Mouse (Mus musculus) adipocyte (in vitro differentiated cells): ENCODE data around the gene Ankrd6.

Source experiments
- DNase-seq: peaks from one replicate; pipeline ENCODE4 v3.0.0-alpha.2; 2016; ENCODE audit warnings: low spot score

Ankrd6 gene

DNA sequence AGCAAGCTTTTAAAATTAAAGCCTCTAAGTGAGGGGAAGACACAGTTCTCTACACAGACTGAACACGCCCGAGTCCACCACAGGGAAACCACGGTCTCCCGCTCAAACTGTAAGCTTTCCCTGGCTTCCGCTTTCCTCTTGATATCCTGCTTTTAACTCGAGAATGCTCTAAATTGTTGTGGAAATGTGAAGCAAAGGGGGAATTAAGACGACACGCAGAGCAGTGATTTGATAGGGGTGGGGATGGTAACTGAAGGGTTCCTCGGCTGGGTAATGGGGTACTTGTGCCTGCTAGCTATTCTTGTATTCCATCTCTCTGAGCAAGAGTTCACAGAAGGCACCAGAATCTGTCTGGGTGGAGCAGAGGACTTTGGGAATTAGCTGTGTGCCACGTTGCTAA lies 1.9 kb downstream of the Ankrd6 start:
- DNase-seq, result no peak

DNA sequence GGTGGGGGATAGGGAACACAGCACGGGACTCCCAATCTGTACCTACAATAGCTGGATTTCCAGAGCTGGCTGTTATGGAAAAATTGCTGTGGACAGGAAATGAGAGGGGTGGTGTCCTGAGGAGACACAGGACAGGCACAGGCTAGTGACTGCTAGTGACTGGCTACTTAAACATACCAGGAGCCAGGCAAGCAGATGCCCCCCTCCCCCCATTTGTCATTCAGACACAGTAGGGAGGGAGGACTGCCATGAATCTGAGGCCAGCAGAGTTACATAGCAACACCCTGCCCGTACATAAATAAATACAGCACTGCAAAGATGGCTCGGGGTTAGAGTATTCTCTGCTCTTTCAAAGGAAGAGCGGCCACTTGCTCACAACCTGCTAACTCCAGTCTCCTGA lies 3.0 kb downstream of the Ankrd6 start:
- no peak for DNase-seq

DNA sequence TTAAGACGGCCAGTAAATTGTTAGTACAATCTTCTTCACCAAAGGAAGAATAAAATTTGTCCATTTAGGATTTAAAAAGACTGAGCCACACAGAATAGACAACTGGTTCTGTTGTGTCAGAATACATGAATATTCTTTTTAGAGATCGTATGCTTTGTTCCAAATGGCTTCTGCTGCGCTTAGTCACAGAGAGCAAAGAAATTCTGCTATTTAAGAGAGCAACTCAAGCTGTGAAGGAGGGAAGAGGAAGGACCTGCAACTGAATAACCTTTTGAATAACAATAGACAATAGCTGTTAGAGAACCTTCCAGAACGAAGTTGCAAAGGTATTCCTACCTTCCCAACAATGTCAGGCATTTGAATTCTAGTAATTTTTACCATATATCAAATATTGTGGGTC lies 9.7 kb downstream of the Ankrd6 start:
- DNase-seq, result no peak

DNA sequence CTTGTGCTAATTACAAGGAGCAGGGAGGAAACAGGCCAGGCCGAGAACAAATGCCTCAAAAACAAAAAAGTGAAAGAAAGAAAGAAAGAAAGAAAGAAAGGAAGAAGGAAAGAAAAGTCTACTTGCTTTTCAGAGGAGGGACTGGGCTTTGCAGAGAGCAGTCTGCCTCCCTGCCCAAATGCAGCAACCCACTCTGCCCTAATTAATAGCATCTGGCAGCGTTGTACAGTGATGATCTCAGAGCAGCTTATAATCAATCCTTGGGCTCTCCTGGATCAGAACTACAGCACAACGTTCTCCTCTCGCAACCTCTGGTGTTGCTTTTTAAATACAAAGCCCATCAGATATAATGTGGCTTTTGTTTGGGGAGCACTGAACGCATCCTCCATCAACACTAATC lies 10.7 kb downstream of the Ankrd6 start:
- DNase-seq, result no peak

DNA sequence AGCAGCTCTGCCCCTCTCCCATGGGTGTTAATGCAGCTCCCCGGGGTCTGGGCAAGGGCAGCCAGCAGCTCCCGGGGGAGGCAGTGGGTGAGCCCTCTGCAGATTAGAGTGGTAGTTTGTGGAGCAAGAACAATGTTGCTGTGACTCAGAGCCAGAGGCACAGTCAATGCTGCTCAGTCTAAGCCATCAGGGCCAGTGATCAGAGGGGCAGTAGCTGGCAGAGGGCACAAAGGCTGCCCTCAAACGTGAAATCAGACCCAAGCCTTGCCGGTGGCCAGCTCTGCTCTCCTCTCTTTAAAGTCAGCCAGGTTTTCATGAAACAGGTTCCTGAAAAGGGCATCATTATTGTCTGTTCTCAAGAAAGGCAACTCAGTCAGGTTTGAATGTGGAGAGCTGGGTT lies 11.1 kb downstream of the Ankrd6 start:
- no peak for DNase-seq

DNA sequence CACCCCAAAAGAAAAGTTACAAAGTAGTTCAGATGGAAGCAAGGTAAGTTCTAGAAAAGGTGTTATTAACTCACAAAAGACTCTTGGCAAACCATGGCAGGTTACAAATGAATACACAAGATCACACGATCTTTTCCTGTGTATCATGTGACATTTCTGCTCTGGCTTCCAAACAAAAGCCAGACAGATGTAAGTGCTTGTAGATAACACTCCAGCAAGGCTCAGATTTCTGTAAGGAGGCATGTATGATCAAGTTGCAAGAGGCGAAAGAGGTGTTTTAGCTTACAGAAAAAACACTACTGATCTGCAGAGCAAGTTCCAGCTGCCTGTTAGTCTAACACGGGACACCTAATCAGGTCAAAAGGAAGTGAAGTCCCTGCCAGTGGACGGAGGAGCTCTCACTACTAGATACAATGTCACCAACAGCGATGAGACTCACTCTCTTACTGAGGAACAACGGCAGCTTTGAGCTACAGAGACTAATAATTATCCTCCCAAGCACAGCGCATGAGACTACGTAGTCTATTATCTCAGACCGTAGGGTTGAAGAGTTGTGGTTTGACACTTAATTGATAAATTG lies 13.8 kb downstream of the Ankrd6 start:
- no peak for DNase-seq

DNA sequence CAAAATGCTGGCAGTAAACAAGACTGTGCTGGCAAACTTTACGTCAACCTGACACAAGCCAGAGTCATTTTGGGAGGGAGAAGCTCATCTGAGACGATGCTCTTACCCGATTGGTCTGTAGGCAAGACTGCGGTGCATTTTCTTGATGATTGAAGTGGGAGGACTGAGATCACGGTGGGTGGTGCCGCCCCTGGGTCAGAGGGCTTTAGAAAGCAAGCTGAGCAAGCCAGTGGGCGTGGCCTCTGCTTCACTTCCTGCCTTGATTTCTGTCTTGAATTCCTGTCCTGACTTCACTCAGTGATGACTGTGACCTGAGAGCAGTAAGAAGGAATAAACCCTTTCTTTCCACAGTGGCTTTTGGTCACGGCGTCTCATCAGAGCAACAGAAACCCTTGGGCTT lies 18.6 kb downstream of the Ankrd6 start:
- no peak for DNase-seq

DNA sequence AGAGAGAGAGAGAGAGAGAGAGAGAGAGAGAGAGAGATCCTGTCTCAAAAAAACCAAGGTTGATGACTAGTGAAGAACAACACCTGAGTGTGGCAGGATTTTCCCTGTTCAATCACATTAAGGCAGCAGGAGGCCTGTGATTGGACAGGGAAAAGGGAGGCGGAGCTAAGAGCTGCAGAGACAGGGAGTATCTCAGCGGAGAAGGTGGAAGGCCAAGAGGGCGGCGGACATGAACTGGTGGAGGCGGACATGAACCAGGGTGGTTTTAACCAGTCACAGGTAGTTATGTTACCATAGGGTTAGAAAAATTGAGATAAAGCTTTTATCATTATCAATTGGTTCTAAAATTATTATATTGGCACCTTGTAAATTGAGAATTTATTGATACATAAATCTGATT lies 20.9 kb downstream of the Ankrd6 start:
- DNase-seq, result no peak

DNA sequence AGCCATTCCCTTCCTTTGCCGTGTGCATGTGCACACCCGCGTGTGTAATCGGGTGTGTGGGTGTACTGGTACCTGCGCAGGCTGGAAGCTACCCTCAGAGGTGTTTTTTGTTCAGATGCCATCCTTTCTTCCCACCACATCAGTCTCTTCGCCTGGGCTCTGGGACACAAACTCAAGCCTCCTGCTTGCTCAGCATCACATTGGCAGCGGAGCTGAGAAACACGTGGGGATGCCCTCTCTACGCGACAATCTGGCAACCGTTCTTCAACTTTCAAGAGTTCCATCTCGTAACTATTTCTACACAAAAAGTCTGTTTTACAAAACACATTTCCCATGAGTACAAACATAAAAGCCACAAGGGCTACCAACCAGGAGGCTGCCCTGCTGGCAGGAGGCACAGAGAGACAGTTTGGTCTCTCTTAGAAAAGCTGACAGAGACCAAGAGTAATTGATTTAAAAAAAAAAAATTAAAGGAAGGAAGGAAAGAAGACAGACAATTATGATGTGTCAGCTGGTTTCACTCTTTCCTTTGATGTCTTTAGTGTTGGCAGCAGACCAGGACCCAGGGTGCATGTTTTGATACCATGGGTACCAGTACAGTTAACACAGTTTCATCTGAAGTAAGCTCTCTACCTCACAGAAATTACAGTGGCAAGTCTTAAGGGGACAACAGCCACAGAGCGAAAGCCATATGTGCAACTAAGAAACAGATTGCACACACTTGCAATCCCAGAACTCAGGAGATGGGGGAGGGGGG lies 21.8 kb downstream of the Ankrd6 start:
- no peak for DNase-seq

DNA sequence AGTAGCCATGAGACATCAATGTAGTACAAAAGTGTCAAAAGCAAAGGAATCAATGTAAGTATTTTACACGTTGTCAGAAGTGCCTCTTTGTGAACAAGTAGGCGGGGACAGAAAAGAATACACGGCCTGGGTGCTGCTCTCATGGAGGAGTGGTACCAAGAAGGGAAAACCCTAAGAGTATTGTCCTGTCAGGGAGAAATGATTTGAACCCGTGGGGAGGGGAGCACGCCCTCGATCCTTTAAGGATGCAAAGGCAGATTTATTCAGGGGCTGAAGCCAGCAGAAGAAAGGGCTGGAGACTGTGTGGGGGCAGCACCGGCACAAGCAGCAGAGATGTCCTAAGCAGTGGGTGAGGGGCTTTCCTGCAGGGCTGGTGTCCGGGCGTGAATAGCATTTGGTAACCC lies 26.7 kb downstream of the Ankrd6 start:
- no peak for DNase-seq

DNA sequence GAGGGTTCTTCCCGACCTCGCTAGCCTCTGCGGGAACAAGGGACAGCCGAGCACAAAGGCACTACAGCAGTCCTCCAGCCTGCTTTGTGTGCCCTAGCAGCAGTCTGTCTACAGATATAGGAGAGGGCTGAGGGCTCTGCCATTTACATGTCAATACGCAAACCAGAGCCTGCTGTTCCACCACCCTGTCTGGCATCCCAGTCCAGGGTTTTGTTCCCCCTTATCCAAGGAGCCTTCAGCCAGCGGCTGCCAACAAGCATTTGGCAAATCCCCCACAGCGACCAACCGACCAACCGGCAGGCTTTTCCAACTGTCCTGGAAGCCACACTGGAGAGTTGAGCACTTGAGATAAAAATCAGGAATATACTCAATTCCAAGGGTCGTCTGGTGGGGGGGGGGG lies 27.2 kb downstream of the Ankrd6 start:
- DNase-seq, result no peak

DNA sequence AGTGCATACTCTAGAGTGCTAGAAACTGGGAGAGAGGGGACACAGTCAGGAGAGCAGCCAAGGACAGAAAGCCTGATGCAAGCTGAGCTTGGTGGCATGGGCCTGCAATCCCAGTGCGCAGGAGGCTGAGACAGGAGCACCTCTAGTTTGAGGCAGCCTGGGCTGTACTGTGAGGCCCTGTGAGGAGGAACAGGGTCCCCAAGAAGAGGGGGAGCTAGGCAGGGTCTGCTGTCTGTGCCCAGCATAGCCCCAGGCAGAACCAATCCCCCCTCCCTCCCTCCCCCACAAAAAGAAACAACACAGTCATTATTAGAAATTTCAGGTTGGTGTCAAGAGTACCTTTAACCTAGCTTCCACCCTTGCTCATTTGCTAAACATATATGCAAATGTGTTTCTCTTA lies 27.8 kb downstream of the Ankrd6 start:
- no peak for DNase-seq

DNA sequence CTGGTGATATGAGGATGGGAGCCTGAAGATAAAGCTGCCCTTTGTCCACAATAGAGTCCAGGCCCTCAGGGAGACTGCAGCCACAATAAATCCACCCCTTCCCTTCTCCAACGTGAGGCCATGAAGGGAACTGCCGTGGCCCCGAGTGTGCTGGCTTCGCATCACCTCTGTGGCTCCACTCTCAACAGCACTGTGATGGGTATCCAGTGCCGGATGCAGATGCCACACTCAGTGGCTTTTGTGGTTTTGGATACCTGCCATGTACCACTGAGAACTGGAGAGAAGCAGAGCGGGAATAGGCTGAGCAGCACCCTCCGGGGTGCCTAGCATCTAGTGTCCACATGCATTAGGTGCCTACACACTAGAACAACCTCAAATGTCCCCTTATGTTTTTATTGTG lies 29.8 kb downstream of the Ankrd6 start:
- DNase-seq, result no peak

DNA sequence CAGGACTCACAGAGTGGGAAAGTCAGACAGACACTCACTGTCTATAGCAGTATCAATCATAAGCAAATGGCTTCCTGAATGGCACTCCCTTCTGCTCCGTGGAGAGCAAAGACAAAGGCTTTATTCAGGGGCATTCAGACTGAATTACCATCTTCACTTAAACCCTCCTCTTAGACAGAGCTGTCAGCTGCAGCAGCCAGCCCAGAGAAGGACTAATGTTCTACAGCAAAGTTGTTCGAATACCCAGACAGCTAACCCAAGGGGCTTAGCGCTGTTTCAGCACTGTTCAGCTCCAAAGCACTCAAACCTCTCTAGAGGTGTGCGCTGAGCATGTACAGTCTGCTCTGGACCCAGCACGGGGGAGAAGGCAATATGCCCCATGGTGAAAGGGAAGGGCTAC lies 32.1 kb downstream of the Ankrd6 start:
- DNase-seq, result no peak

DNA sequence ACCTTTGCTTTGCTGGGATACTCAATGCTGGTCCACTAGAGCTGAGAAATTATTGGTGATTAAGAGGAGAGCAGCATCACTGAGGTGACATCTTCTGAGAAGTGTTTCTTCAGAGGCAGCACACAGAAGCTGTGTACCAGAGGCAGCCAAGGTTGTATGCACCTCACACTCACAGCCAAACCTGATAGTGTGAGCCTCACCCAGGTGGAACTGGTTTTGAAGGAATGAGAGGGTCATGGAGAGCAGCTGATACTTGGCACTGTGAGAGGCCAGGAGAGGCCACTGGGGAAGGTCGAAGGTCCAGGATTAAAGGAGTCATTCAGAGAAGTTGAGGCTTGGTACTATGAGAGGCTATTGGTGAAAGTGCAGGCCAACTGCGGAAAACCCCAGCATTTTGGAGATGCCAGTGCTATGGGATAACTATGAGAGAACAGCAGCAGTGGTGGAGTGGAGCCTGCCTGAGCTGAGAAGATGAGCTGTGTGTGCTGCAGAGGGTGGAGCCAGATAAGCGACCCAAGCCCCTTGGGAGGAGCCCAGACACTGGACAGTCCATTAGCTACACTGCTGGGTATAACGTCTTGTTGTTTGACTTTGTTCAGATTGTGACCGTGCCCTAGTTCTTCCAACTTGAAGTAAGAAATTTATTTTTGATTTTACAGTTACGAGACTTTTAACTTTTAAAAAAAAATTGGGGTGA lies 33.8 kb downstream of the Ankrd6 start:
- DNase-seq, result no peak

DNA sequence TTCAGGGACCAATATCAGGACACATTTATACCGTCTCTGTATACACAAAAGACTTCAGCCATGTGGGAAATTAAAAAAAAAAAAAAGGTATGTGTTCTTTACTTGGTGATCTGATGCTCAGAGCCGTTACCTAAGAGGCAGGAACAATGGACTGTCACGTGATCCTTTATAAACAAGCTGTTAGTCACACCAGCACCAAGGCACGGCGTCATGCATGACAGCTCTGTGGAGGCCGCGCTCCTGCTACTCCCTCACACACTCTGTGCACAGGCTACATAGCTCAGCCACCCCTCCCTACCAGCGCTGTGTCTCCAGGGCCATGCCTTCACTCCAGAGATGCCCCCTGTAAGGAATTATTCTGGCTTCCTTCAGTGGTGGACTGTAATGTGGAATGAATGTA lies 34.7 kb downstream of the Ankrd6 start:
- no peak for DNase-seq

DNA sequence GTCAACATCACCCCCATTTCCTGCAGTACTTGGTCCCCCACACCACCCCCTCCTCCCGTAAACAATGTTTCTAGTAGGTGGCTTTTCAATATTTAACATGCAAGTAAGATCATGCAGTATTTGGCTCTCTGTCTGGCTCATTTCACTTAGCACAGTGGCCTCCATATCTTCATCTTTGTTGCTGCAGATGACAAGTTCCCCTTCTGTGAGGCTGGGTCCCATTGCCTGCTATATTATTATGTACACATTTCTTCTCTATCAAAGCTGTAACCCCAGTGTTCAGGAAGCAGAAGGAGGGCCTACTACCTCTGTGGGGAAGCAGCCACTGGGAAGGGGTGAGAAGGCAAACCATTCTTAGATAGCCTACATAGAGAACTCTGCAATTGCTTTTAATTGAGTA lies 40.6 kb downstream of the Ankrd6 start:
- no peak for DNase-seq

DNA sequence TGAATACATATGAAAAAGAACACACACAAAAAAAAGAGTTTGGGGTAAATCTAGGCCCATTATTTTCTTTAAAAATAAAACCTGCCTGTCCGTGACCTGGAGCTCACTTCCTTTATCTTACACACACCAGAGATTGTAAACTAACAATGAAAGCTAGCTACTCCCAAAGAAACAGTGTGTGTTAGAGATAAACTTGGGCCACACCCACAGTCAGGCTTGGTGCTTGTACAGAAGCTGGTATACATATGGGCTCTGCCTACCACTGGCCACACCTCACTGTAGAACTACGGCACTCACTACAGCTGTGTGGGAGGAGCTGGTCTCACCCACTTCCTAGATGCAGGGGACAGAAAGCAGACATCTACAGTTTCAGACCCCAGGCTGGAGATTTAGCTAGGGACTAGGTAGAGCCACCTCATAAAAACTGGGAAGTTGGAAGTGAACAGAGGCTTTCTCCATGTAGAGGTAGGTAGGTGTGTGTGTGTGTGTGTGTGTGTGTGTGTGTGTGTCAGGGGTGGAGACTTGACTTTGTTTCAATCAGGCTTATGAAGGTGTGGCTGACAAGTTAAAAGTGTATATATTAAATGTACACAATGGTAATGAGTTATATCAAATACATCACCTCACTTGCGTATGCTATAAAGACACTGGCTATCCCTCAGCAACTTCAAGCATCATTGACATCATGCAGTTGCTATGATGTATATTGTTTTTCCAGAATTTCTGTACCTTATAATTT lies 41.2 kb downstream of the Ankrd6 start:
- no peak for DNase-seq

DNA sequence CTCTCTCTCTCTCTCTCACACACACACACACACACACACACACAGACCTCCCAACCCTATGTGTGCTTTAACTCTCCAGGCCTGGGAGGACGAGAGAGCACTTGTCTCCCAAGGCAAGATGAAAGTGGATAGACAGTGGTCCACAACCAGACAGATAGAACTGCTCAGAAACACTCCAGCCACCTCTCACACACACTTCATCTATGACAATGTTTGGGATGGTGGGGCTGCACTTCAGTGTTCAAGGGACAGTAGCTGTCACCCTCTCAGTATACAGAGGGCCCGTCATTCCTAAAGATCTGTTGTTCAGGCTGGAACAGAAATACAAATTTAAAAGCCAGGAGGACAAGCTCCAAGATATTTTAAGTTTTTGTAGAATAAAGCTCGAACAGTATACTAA lies 43.0 kb downstream of the Ankrd6 start:
- DNase-seq, result no peak

DNA sequence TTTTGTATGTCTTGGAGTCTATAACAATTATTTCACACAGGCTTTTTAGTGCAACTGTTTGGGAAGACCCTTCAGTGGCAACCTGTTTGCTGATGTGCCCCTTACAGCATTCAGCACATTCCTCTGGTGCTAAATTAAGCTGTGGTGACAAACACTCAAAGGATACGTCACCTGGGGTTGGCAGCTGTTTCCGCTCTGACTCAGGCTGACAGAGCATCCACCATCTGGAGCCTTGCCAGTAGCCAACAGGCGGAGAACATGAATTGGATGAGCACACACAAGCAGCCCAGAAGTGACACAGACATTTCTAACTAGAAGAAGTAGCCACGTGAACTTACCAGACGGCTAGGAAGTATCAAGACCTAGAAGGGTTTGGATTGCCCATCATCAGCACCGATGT lies 44.0 kb downstream of the Ankrd6 start:
- peak; percentile 35 for DNase-seq

DNA sequence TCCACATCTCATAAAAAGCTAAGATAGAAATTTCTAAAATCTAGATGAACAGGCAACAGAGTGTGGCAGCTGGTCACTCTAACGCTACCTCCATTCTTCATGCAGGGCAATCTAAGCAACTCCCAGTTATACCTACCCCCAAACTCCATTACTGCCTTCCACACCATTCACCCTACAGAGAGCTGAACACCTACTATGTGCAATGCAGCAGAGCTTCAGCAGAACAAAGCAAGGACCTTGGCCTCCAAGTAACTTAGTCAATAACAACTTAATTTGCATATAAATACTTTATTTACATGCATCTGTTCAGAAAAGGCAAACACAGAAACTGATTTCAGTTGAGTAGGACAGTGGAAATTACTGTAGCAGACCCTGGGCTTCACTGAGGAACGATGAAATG lies 44.7 kb downstream of the Ankrd6 start:
- no peak for DNase-seq

DNA sequence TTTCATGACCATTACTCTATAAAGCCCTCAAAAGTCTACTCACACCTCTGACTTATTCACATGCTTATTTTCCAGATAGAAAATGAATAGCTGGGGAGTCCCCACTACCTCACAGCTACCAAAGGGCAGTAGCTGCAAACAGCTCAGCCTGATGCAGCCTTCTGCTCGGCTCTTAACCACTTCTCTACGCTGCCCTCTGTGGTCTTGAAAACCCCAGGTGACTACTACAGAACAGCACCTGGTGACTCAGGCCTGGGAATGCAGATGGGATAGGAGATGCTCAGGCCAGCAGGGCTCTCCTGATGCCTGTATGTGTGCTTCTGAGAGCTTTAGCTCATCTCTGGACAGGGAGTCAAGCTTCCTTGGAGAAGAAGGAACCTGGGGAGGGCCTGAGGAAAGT lies 45.3 kb downstream of the Ankrd6 start:
- DNase-seq, result no peak

DNA sequence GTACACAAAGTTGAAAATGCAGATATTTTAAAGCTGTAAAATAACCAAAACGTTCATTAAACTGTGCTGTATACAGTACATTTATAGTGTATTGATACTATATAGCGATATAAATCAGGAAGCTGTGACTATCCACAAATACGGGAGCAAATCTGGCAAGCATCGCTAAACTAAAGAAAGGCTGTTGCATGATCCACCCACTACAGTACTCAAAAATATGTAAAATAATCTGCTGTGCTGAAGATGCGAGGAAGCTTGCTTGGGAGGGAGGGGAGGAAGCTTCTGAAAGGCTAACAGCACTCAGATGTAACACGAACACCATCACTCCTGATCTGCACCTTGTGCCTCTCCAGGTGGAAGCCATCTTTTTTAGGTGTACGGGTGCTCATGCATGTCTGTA lies 46.8 kb downstream of the Ankrd6 start:
- DNase-seq, result no peak
